Mouse (Mus musculus) adrenal gland, adult 2 months (tissue): ENCODE data around the gene Pptc7. TPM values are rescaled to one million over a fixed set of nuclear protein-coding genes. Genes with fewer than 3 reads are reported as not detected.

Source experiments
- DNase-seq: peaks from one replicate; pipeline ENCODE4 v3.0.0; 2021
- long read RNA-seq: library from polyadenylated mRNA; stranded (forward); transcript quantifications from one replicate; pipeline ENCODE4 v2.0.0, GENCODE M21; 2021
- polyA plus RNA-seq: library from polyadenylated mRNA; depleted of rRNA; stranded (reverse); fragments of >200 nt; gene quantifications from 2 replicates; pipeline ENCODE4 v1.2.3, GENCODE M21; 2012; rRNA removed
- total RNA-seq, 2 experiments: library from RNA; stranded (reverse); gene quantifications; 2 replicates each; pipeline ENCODE4 v1.2.3; 2021

The Pptc7 gene
- 10 to 100 TPM; 52.0 to 63.4 TPM for total RNA-seq
- polyA plus RNA-seq = 46.3 and 57.5 TPM in 2 replicates
- long read RNA-seq, full-length matches to known transcripts = 8 of 18 reads
- long read RNA-seq, partial matches to known transcripts = 0 of 18 reads
- long read RNA-seq, other reads (novel, unspliced or antisense) = 10 of 18 reads

GRCm38 (mm10) chr5:122284183-122285028 lies at the start of gene Pptc7:
Gene Pptc7 (plus strand): TSS chr5:122284365.
- DNase-seq = peak; percentile 93

- no peak for DNase-seq
Measured at GRCm38 (mm10) chr5:122235196-122235836, 48.8 kb upstream of the Pptc7 start.

GRCm38 (mm10) chr5:122237200-122237599 lies 47.0 kb upstream of the Pptc7 start:
- no peak for DNase-seq

- DNase-seq = peak; percentile 25
Measured at GRCm38 (mm10) chr5:122239618-122240017, 44.5 kb upstream of the Pptc7 start.

GRCm38 (mm10) chr5:122240521-122240920 lies 43.6 kb upstream of the Pptc7 start:
- no peak for DNase-seq

- DNase-seq = no peak
Measured at GRCm38 (mm10) chr5:122240989-122241388, 43.2 kb upstream of the Pptc7 start.

- DNase-seq = no peak
Measured at GRCm38 (mm10) chr5:122242521-122243123, 41.5 kb upstream of the Pptc7 start.

- no peak for DNase-seq
Measured at GRCm38 (mm10) chr5:122243781-122244523, 40.2 kb upstream of the Pptc7 start.

GRCm38 (mm10) chr5:122245186-122245585 lies 39.0 kb upstream of the Pptc7 start:
- DNase-seq = no peak

- no peak for DNase-seq
Measured at GRCm38 (mm10) chr5:122246547-122247167, 37.5 kb upstream of the Pptc7 start.

GRCm38 (mm10) chr5:122247529-122247928 lies 36.6 kb upstream of the Pptc7 start:
- DNase-seq = no peak

- peak; percentile 31 for DNase-seq
Measured at GRCm38 (mm10) chr5:122247934-122248333, 36.2 kb upstream of the Pptc7 start.

- no peak for DNase-seq
Measured at GRCm38 (mm10) chr5:122249281-122249680, 34.9 kb upstream of the Pptc7 start.

- no peak for DNase-seq
Measured at GRCm38 (mm10) chr5:122251895-122252606, 32.1 kb upstream of the Pptc7 start.

- no peak for DNase-seq
Measured at GRCm38 (mm10) chr5:122258027-122258741, 26.0 kb upstream of the Pptc7 start.

- DNase-seq = no peak
Measured at GRCm38 (mm10) chr5:122262104-122262503, 22.1 kb upstream of the Pptc7 start.

- peak; percentile 93 for DNase-seq
Measured at GRCm38 (mm10) chr5:122263933-122264905, 19.9 kb upstream of the Pptc7 start, which contains the start of gene Tctn1. Gene Tctn1 (minus strand): TSS chr5:122264460.

- DNase-seq = no peak
Measured at GRCm38 (mm10) chr5:122265187-122265586, 19.0 kb upstream of the Pptc7 start.

- DNase-seq = no peak
Measured at GRCm38 (mm10) chr5:122265942-122266341, 18.2 kb upstream of the Pptc7 start.
